Mouse (Mus musculus) stomach, embryonic 16.5 days (tissue): ENCODE results near the gene Ccdc12. TPM values are rescaled to one million over a fixed set of nuclear protein-coding genes. Genes with fewer than 3 reads are reported as not detected.

ENCODE experiments used
- ATAC-seq: fragments of 200-750 bp; cut with Nextera tagmentation; 2 replicates; pipeline ENCODE4 v1.8.0; 2017; ENCODE audit warnings: moderate number of reproducible peaks, moderate TSS enrichment; ENCODE audit not compliant: insufficient read depth, low FRiP score
- H3K27ac ChIP-seq: fragments of 300-500 bp; sonication (generic); 2 replicates; pipeline ENCODE4 v1.5.1; 2014; ENCODE audit warnings: low read length
- H3K27me3 ChIP-seq: fragments of 300-500 bp; sonication (generic); 2 replicates; pipeline ENCODE4 v1.6.1; 2014; ENCODE audit warnings: low read length, control low read depth, mixed read lengths; ENCODE audit not compliant: control insufficient read depth, insufficient read depth
- H3K36me3 ChIP-seq: fragments of 300-500 bp; sonication (generic); 2 replicates; pipeline ENCODE4 v1.6.1; 2014; ENCODE audit warnings: low read length; ENCODE audit not compliant: control insufficient read depth, insufficient read depth
- H3K4me1 ChIP-seq: fragments of 300-500 bp; sonication (generic); 2 replicates; pipeline ENCODE4 v1.6.1; 2014; ENCODE audit warnings: low read length, control low read depth, mixed read lengths; ENCODE audit not compliant: control insufficient read depth, insufficient read depth
- H3K4me2 ChIP-seq: fragments of 300-500 bp; sonication (generic); 2 replicates; pipeline ENCODE4 v1.6.1; 2014; ENCODE audit warnings: low read depth, low read length, mixed read lengths
- H3K4me3 ChIP-seq: fragments of 300-500 bp; sonication (generic); replicated peaks from 2 replicates; pipeline ENCODE4 v1.5.1; 2014; ENCODE audit warnings: mild to moderate bottlenecking, low read length
- H3K9ac ChIP-seq: fragments of 300-500 bp; sonication (generic); 2 replicates; pipeline ENCODE4 v1.6.1; 2014; ENCODE audit warnings: low read length
- H3K9me3 ChIP-seq: fragments of 300-500 bp; sonication (generic); replicated peaks from 2 replicates; pipeline ENCODE4 v1.6.1; 2016; ENCODE audit warnings: low read length, control low read depth; ENCODE audit not compliant: control insufficient read depth
- WGBS: fragments of 180-500 bp; shearing (Covaris S2); extraction: QIAGEN DNeasy Blood & Tissue Kit; methylation state at CpG from one replicate; pipeline ENCODE4 v1.1.7; 2014; 5-methylcytosine and 5-hydroxymethylcytosine counted together
- microRNA-seq: library from miRNA; unstranded; fragments of <30 nt; microRNA quantifications from one replicate; pipeline ENCODE4, GENCODE M21; 2016
- polyA plus RNA-seq: library from polyadenylated mRNA; unstranded; fragments of >200 nt; fragmentation: Nextera tagmentation; extraction: Ambion mirVana; gene quantifications from 2 replicates; pipeline ENCODE4 v1.2.1, GENCODE M21; 2015

Gene Ccdc12
- polyA plus RNA-seq, 1 experiment from 2014 or later = 148 TPM

DNA sequence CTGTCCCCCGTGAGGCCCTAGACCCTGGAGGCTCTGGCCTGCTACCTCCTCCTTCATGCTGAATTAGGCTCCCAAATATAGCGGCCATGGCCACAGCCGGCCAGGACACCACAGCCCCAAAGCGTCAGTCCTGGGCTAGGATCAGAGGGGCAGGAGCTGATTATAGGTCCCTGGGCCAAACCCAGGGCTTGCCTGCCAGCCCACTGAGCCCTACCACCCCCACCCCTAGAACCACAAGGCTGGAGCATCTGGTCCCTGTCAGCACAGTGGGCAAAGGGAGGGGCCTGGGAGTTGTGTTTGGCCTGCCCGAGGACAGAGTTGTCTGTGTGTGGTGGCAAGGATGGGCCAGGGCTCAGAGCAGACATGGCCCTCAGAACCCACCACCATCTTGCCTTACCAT, 101.5 kb downstream of the Ccdc12 start:
- WGBS = 79% methylated on average over 5 of the region's 5 CpGs
- H3K4me1 ChIP-seq = peaks cover 7% of the 10 kb centered on the region; the same call in 1 of the 2 replicates
- no peak overlapping the region for H3K9ac ChIP-seq
- H3K4me3 ChIP-seq = no peak overlapping the region
- H3K9me3 ChIP-seq = no peaks in the 10 kb centered on the region
- ATAC-seq = no peak
- no peak overlapping the region for H3K27ac ChIP-seq
- H3K36me3 ChIP-seq = no peaks in the 10 kb centered on the region
- H3K27me3 ChIP-seq = no peaks in the 10 kb centered on the region
- no peak overlapping the region for H3K4me2 ChIP-seq

GRCm38 (mm10) chr9:110758605-110759004, 102.3 kb downstream of the Ccdc12 start:
- Histone ChIP-seq H3K4me1 (peaks cover 7% of the 10 kb centered on the region; the same call in 1 of the 2 replicates), H3K27ac (no peak overlapping the region), H3K4me2 (no peak overlapping the region), H3K36me3 (no peaks in the 10 kb centered on the region), H3K4me3 (no peak overlapping the region), H3K9ac (no peak overlapping the region; the same call in 1 of the 2 replicates), H3K27me3 (no peaks in the 10 kb centered on the region), H3K9me3 (no peaks in the 10 kb centered on the region)
- peak; percentile 56; the same call in 1 of the 2 replicates for ATAC-seq
- 64% methylated on average over 8 of the region's 8 CpGs for WGBS

GRCm38 (mm10) chr9:110759265-110759664, 103.0 kb downstream of the Ccdc12 start:
- Histone ChIP-seq H3K4me1 (peaks cover 7% of the 10 kb centered on the region; the same call in 1 of the 2 replicates), H3K4me2 (no peak overlapping the region), H3K9me3 (no peaks in the 10 kb centered on the region), H3K27ac (no peak overlapping the region), H3K4me3 (no peak overlapping the region), H3K36me3 (no peaks in the 10 kb centered on the region), H3K27me3 (no peaks in the 10 kb centered on the region), H3K9ac (no peak overlapping the region)
- ATAC-seq = no peak
- WGBS = 56% methylated on average over 2 of the region's 2 CpGs

DNA sequence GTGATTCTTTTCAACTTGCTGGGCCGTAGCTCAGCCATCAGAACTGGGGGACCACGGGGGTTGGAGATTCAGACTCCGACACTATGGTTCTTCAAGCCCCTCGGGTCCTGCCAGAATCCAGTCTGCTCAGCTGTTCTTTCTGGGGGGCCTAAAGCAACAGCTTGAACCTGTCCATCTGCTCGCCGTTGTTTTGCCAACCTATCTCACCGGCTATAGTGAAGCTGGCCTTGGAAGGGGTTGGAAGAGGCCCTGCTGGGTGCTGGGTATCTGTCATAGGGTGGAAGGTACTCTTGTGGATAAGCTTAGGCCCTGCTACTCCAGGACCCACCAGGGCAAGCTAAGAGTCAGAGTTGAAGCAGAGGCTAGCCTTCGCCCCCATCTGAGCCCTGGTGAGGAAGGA, 104.6 kb downstream of the Ccdc12 start:
- Histone ChIP-seq H3K4me2 (no peak overlapping the region), H3K9me3 (no peaks in the 10 kb centered on the region), H3K9ac (no peak overlapping the region), H3K36me3 (no peaks in the 10 kb centered on the region), H3K4me3 (no peak overlapping the region), H3K27ac (no peak overlapping the region), H3K27me3 (no peaks in the 10 kb centered on the region), H3K4me1 (peaks cover 7% of the 10 kb centered on the region; the same call in 1 of the 2 replicates)
- no peak for ATAC-seq
- whole genome bisulfite sequencing = 84% methylated on average over 8 of the region's 8 CpGs

Small RNA genes within 50 kb of the gene (microRNA-seq; reads per million reads assigned to microRNA genes)
- not detected for gene Mir8107

Other genes with a start within 250 kb of the Ccdc12 start
- 11.1 and 13.8 TPM in 2 replicates for gene Ptpn23, start 248.3 kb upstream of the Ccdc12 start, polyA plus RNA-seq
- gene Ngp, start 236.8 kb upstream of the Ccdc12 start, polyA plus RNA-seq = 56.0 and 66.0 TPM in 2 replicates
- 10.2 and 12.0 TPM in 2 replicates for gene Klhl18, start 179.8 kb upstream of the Ccdc12 start, polyA plus RNA-seq
- gene Kif9, start 179.5 kb upstream of the Ccdc12 start, polyA plus RNA-seq = 0.99 and 2.3 TPM in 2 replicates
- gene Setd2, start 123.9 kb upstream of the Ccdc12 start, polyA plus RNA-seq = 27.0 and 29.0 TPM in 2 replicates
- 27.2 and 27.6 TPM in 2 replicates for gene Nradd, start 32.1 kb upstream of the Ccdc12 start, polyA plus RNA-seq
- gene Nbeal2, start 2.3 kb upstream of the Ccdc12 start, polyA plus RNA-seq = 10.9 and 12.1 TPM in 2 replicates
- gene Myl3, start 85.4 kb downstream of the Ccdc12 start, polyA plus RNA-seq = 0.59 and 12.9 TPM in 2 replicates
- 17.5 and 17.9 TPM in 2 replicates for gene Pth1r, start 90.6 kb downstream of the Ccdc12 start, polyA plus RNA-seq
- not detected in 2 replicates for gene Prss42, start 141.7 kb downstream of the Ccdc12 start, polyA plus RNA-seq
- not detected in 2 replicates for gene Prss44, start 157.5 kb downstream of the Ccdc12 start, polyA plus RNA-seq
- not detected in 2 replicates for gene Prss43, start 170.2 kb downstream of the Ccdc12 start, polyA plus RNA-seq
- not detected in 2 replicates for gene Prss45, start 178.1 kb downstream of the Ccdc12 start, polyA plus RNA-seq
- gene Prss46, start 188.0 kb downstream of the Ccdc12 start, polyA plus RNA-seq = not detected in 2 replicates
- 0.36 and 0.92 TPM in 2 replicates for gene Prss50, start 201.5 kb downstream of the Ccdc12 start, polyA plus RNA-seq
- 8.3 and 10.7 TPM in 2 replicates for gene Als2cl, start 223.4 kb downstream of the Ccdc12 start, polyA plus RNA-seq
- 1.7 and 1.8 TPM in 2 replicates for gene Tmie, start 223.6 kb downstream of the Ccdc12 start, polyA plus RNA-seq